Mouse (Mus musculus) myocyte (in vitro differentiated cells): ENCODE data around the gene Gsk3a.

ENCODE experiments used
- CEBPB ChIP-seq: IDR thresholded peaks from 2 replicates; pipeline ENCODE4 v1.6.1; 2011; ENCODE audit warnings: mild to moderate bottlenecking, moderate library complexity; ENCODE audit not compliant: poor library complexity, insufficient read depth, severe bottlenecking
- E2F4 ChIP-seq: IDR thresholded peaks from one replicate; pipeline ENCODE4 v1.6.1; 2011; ENCODE audit warnings: mild to moderate bottlenecking, control low read depth, moderate library complexity; ENCODE audit not compliant: insufficient read depth
- MAX ChIP-seq: IDR thresholded peaks from one replicate; pipeline ENCODE4 v1.6.1; 2011; ENCODE audit warnings: low read depth, mild to moderate bottlenecking, control low read depth
- MYOD1 ChIP-seq, 3 experiments: IDR thresholded peaks; one replicate each; pipeline ENCODE4 v1.6.1; 2011; ENCODE audit warnings: control low read depth in 2 of 3, low read depth in 2 of 3, mild to moderate bottlenecking in 2 of 3, moderate library complexity in 1 of 3; ENCODE audit not compliant: insufficient read length in 2 of 3, control insufficient read depth in 1 of 3
- MYOG ChIP-seq, 3 experiments: IDR thresholded peaks; one replicate each; pipeline ENCODE4 v1.6.1; 2011; ENCODE audit warnings: control low read depth in 2 of 3, low read depth in 2 of 3, mild to moderate bottlenecking in 2 of 3; ENCODE audit not compliant: insufficient read length in 2 of 3, control insufficient read depth in 1 of 3, insufficient read depth in 1 of 3
- POLR2A ChIP-seq: IDR thresholded peaks from one replicate; pipeline ENCODE4 v1.6.1; 2011; ENCODE audit warnings: low read depth, mild to moderate bottlenecking, control low read depth, moderate library complexity; ENCODE audit not compliant: insufficient read length
- POLR2AphosphoS2 ChIP-seq: IDR thresholded peaks from one replicate; pipeline ENCODE4 v1.6.1; 2011; ENCODE audit warnings: low read depth, control low read depth; ENCODE audit not compliant: insufficient read length
- REST ChIP-seq: IDR thresholded peaks from one replicate; pipeline ENCODE4 v1.6.1; 2011; ENCODE audit warnings: mild to moderate bottlenecking, control low read depth, moderate library complexity; ENCODE audit not compliant: insufficient read depth, insufficient read length
- SRF ChIP-seq: IDR thresholded peaks from one replicate; pipeline ENCODE4 v1.6.1; 2011; ENCODE audit warnings: low read depth; ENCODE audit not compliant: control insufficient read depth, insufficient read length
- TCF12 ChIP-seq: IDR thresholded peaks from one replicate; pipeline ENCODE4 v1.6.1; 2011; ENCODE audit warnings: mild to moderate bottlenecking, control low read depth; ENCODE audit not compliant: poor library complexity, insufficient read depth, severe bottlenecking
- USF1 ChIP-seq: IDR thresholded peaks from one replicate; pipeline ENCODE4 v1.6.1; 2011; ENCODE audit warnings: low read depth, mild to moderate bottlenecking, control low read depth, moderate library complexity

- no peak for TF ChIP-seq TCF12
- no peak for TF ChIP-seq MAX
- TF ChIP-seq SRF, result no peak
- no peak for TF ChIP-seq POLR2A
- TF ChIP-seq USF1, result no peak
- TF ChIP-seq E2F4, result no peak
- no peak for TF ChIP-seq REST
- no peak for TF ChIP-seq CEBPB
- TF ChIP-seq MYOD1 (IDR thresholded peaks at IDR 0.05; ENCODE audit: control insufficient read depth in 1 of 3, insufficient read length in 2 of 3, low read depth in 2 of 3), result no peak
- TF ChIP-seq POLR2AphosphoS2, result peak; percentile 37
- TF ChIP-seq MYOG (IDR thresholded peaks at IDR 0.05; ENCODE audit: control insufficient read depth in 1 of 3, insufficient read depth in 1 of 3, insufficient read length in 2 of 3, low read depth in 2 of 3), result no peak
These were observed 9.9 kb downstream of the Gsk3a start for GRCm38 (mm10) chr7:25227523-25228300.
